In the genomic region with DNA sequence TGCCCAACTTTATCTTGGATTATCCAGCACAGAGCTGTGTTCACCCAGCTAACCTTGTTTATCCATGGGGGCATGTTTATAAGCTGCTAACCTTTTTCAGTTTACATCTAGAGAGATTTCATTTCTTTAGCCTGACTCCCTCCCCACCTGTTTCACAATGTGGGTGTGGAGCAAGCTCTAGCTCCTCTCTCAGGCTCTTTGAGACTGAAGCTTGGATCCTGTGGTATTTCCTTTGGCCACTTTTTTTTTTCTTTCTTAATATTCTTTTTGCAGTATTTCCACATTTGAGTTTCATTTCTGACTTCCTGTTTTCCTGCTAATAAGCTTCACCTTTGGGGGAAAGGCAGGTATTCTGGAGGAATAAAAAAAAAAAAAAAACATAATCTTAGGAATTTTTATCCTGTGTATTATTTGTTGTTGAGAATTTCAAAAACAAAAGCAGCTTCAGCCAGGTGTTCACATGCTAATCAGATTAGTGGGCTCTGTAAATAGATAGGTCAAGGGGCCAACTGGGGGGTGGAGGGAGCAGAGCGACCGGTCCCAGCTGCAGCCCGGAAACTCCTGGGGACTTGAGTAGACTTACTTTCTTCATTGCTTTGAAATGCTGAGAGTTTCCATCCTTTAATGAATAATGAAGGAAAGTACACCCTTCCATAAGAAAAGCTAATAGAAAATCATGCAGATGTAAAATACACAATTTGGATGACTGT, we compare ENCODE assay signal across 10 mouse cellular contexts. TPM values are rescaled to one million over a fixed set of nuclear protein-coding genes. Genes with fewer than 3 reads are reported as not detected.
DNase-seq lines count a peak whose midpoint lies in the region; ATAC-seq and TF ChIP-seq lines count a peak whose summit lies in the region.
"Had no signal": no experiment of that assay in that cellular context is flagged by ENCODE, and none has a peak within 500 bp of the region (broad histone marks: within the 10 kb centered on the region; RNA-seq: fewer than 3 reads in every experiment).

No protein-coding gene starts in this region.

- H3K27me3 ChIP-seq in hindbrain, embryonic 12.5 days, result 0 out of 2 replicates have a peak, but pooled peaks cover 3% of the 10 kb centered on the region
- peaks cover 30% of the 10 kb centered on the region for H3K27me3 ChIP-seq in midbrain, embryonic 12.5 days

- intact Hi-C loops in gastrocnemius, adult 2 months (cut with DNase I), result loop anchor here (10.0 kb wide), 1 partner anchor 127 kb away; no protein-coding TSS in a partner anchor
- intact Hi-C loops in gastrocnemius, postnatal 36 days (cut with DNase I), result no loop called here

- no peak overlapping the region for H3K27ac ChIP-seq in gastrocnemius, adult 2 months
- H3K27ac ChIP-seq in hindbrain, embryonic 12.5 days, result no peak overlapping the region
- H3K27ac ChIP-seq in midbrain, embryonic 12.5 days (replicated peaks), result no peak overlapping the region

- H3K9ac ChIP-seq in hindbrain, embryonic 12.5 days, result no peak overlapping the region
- no peak overlapping the region for H3K9ac ChIP-seq in midbrain, embryonic 12.5 days (replicated peaks)

- WGBS in hindbrain, embryonic 12.5 days, result 26% methylated on average over 3 of the region's 3 CpGs
- 14% methylated on average over 3 of the region's 3 CpGs for WGBS in midbrain, embryonic 12.5 days

- TF ChIP-seq CTCF in gastrocnemius, adult 2 months (IDR thresholded peaks at IDR 0.05), result no peak

- H3K4me3 ChIP-seq in gastrocnemius, adult 2 months, result peak overlapping the region; percentile 88
- H3K4me3 ChIP-seq in hindbrain, embryonic 12.5 days, result no peak overlapping the region
- no peak overlapping the region for H3K4me3 ChIP-seq in midbrain, embryonic 12.5 days

- H3K36me3 ChIP-seq in hindbrain, embryonic 12.5 days, result no peaks in the 10 kb centered on the region
- no peaks in the 10 kb centered on the region for H3K36me3 ChIP-seq in midbrain, embryonic 12.5 days

- H3K9me3 ChIP-seq in hindbrain, embryonic 12.5 days (replicated peaks), result no peaks in the 10 kb centered on the region
- H3K9me3 ChIP-seq in midbrain, embryonic 12.5 days, result no peaks in the 10 kb centered on the region

- H3K4me1 ChIP-seq in hindbrain, embryonic 12.5 days, result peaks cover 9% of the 10 kb centered on the region; the same call in 1 of the 2 replicates
- H3K4me1 ChIP-seq in midbrain, embryonic 12.5 days, result peaks cover 13% of the 10 kb centered on the region; the same call in 1 of the 2 replicates

- no peak for ATAC-seq in hindbrain, embryonic 12.5 days (ENCODE audit: low FRiP score)
- ATAC-seq in midbrain, embryonic 12.5 days (ENCODE audit: low FRiP score, low read depth), result no peak

- peak overlapping the region; percentile 89 for H3K4me2 ChIP-seq in hindbrain, embryonic 12.5 days (replicated peaks)
- H3K4me2 ChIP-seq in midbrain, embryonic 12.5 days (replicated peaks), result 0 out of 2 replicates have a peak overlapping the region, but pooled peaks have one; percentile 13

- no peak for DNase-seq in gastrocnemius, adult 2 months
- no peak for DNase-seq in gastrocnemius, postnatal 36 days
- peak; percentile 1 for DNase-seq in 3134 (ENCODE audit: extremely low read depth, insufficient read length, low spot score)
- DNase-seq in layer of hippocampus, postnatal 25 days (ENCODE audit: extremely low spot score in 1 of 2, low spot score in 1 of 2), result no peak
- DNase-seq in T-cell, adult 2 months (ENCODE audit: low spot score), result no peak
- DNase-seq in cerebellum, adult 11-12 months, result no peak
- DNase-seq: adrenal gland, adult 2 months; thymus, postnatal 36 days had no signal

RNA-seq across cellular contexts. Expression of a gene that starts 3.5 kb away (rescaled TPM):
- total RNA-seq in gastrocnemius, adult 2 months (2021), result 1 to 10 TPM in 1 of 2 experiments, under 1 TPM in 1; 0.43 to 2.3 TPM
- total RNA-seq in gastrocnemius, postnatal 36 days (2021), result 1 to 10 TPM; 1.1 TPM
- 17.2 and 19.2 TPM in 2 replicates for polyA plus RNA-seq in hindbrain, embryonic 12.5 days (2016; fragmentation: Nextera tagmentation; extraction: Ambion mirVana)
- 6.4 and 7.9 TPM in 2 replicates for polyA plus RNA-seq in midbrain, embryonic 12.5 days (2016; fragmentation: Nextera tagmentation; extraction: Ambion mirVana)
- 10 to 100 TPM; 54.0 to 56.6 TPM for total RNA-seq in layer of hippocampus, postnatal 25 days (2021)

Comparison
In these comparisons a context has a peak if more than half of its experiments do, and no peak if none do; other contexts are left out.
1. RNA of a gene that starts 3.5 kb away (total RNA-seq): 54.0 to 56.6 TPM in layer of hippocampus, postnatal 25 days; 0.43 to 2.3 TPM in gastrocnemius, adult 2 months and 1.1 TPM in gastrocnemius, postnatal 36 days; every median in the first group is over 10 times any median in the second.